Mouse (Mus musculus) urinary bladder, adult 2 months (tissue): ENCODE measurements at regions not wholly inside any gene's neighbourhood (a gene's known extent, or its start where the extent isn't known, plus 50 kb on each side); places are given as distances from the start of the nearest gene placed in this dataset.

ENCODE experiments used
- DNase-seq: peaks from one replicate; pipeline ENCODE4 v3.0.0; 2022; ENCODE audit warnings: low spot score

DNA sequence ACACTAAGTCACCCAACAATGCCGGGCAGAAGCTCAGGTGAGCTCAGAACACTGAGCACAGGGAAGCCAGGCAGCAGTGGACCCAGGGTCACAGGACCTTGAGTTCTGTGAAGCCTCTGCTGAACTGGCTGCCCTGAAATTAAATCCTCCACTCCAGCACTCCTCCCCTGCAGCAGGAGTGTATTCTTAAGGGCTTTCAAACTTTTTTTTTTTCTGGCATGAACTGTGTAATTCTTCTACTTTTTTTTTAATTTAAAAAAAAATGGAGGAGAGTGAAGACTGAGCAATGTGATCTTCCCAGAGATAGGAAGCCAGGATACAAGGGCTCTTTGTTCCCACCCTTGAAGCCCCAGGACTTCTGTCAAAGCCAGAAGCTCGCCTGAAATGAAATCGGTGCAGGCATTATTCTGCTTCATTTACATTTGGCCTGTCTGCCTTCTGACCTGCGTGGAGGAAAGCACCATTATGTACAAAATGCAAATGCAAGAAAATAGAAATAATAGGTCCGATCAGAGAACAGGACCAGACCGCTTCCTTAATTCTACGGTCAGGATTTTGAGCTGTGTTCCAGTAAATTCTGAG lies 331.3 kb upstream of the Mki67 start:
- DNase-seq, result no peak

DNA sequence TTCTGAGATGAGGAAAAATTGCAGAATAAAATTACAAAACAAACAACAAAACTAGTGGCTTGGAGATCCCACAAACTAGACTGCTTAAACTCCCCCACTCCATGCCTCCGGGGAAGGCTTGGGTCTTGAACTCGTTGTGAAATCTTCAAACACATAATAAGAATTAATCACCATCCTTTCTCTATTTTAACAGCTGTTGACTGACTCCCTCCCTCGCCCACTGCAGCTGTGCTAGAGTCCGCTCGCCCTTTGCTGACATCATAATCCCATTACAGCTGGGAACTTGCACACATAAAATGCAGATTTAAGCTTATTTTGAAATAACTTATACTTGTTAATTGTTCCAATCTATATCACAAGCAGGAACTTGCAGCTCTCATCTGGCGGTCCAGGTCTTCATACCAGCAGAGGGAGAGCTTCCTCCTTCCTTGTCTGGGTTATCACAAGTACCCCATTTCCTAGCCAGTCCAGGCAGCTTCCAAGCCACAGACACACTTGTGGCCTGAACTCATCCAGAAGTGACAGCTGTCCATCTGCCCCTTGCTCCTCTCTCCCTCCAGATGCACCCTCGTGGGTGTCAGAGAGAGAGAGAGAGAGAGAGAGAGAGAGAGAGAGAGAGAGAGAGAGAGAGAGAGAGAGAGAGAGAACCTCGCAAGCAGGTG lies 332.9 kb upstream of the Mki67 start:
- DNase-seq, result no peak

DNA sequence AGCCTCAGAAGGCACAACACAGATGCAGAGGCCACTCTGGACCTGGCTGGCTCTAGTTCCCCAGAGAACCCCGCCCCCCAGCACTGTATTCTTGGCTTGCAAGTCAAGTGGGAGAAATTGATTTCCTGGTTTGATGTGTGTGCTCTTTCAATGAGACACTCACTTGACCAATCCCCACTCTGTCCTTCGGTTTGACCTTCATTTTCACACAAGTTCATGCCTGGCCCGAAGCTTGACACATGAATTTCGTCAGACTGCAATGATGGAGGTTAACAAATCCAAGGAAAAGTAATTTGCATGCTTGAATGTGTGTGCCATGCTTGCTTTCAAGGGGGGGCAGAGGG lies 333.4 kb upstream of the Mki67 start:
- no peak for DNase-seq

DNA sequence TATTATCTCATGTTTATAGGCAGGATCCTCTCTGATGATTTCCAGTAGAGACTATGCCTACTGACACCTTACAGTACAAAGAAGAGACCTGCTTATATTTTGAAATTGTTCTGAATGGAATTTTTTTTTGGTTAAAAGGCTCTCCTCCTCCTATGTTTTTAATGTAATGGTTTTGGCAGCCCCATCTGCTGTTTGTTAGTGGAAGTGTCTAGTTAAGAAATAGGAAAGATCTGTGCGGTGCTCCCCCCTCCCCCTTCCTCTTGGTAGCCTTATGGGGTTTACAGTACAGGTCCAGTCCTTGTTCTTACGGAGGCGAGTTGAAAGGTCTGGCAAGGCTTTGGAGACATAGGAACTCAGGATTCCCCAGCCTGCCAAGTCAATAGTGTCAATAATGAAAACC lies 334.0 kb upstream of the Mki67 start:
- DNase-seq, result no peak

DNA sequence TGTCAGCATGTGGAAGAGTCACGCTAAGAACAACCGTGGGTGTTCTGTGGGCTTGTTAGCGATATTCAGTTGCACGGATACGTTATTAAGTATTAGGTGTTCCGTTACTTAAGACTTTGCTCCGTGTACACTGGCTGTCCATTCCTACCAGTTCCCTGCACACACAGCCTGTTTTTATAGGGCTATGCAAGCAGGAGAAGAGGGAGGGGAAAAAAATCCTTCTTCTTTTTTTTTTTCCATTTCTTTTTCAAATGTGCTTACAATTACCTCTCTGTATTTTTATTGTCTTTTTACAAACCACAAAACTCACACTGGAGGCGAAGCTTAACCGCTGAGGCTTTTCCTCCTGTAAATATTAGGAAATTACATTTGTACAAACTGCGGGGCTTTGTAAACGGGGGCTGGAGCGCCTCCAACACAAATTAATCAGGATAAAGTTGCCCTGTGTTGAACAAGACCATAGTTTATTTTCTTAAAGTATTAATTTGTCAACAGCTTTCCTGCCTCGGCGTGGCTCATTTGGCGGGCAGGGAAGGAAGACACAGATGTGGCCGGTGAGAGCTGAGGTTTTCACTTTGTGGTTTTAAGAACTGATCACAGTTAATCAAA lies 340.8 kb upstream of the Mki67 start:
- DNase-seq, result no peak

DNA sequence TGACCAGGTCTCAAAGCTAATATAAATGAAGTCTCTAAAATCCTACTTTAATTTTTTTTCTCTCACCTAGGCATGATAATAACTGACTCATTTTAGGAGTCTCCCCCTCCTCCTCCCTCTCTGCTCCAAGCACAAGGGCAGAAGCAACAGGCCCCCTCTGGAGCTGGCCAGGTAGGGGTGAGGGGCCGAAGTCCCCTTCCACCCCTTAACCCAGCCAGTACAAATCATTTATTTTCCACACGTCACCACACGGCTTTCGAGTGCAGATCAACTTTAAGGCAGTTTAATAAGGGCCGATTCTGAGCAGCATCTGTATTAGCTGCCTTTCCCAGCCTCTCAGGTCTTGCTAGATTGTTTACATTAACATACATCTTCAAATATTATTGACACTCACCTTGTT lies 342.2 kb upstream of the Mki67 start:
- DNase-seq, result no peak

DNA sequence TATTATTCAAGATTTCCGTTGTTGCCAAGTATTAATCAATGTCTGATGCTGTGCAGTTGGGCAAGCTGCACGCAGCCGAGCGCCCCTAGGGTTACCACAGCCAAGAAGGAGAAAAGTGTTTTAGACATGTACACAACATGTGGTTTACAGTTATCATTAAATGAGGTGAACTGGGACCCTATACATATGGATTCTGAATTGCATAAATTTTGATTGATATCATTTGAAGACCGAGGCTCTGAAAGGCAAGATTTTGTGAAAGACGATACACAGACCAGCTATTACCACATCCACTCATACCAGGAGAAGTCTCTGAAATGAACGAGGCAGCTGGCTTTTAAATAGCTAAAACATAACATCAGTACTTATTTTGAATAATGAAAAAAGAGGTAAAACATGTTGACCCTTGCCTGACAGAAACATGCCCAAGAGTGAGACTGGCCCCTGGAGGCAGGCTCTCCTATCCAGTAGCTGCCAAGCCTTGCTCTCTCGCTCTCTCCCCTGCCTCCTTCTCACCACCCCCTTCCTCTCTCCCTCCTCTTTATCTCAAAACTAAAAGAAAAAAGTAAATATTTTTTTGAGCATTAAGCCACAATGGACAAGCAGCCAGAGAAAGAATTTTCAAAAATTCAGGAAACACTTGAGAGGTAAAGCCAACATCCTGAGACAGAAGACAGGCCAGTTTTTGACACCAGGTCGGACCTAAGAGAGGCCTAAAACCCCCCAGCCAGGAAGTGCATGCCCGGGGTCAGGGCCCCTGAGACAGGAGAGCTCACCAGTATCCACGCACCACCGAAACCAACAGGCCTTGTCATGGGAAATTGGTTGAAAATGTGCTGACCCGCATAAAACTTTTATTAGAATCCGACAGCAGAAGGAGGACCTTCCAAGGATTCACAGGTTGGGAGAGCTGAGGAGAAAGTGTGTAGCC lies 342.9 kb upstream of the Mki67 start:
- DNase-seq, result no peak

DNA sequence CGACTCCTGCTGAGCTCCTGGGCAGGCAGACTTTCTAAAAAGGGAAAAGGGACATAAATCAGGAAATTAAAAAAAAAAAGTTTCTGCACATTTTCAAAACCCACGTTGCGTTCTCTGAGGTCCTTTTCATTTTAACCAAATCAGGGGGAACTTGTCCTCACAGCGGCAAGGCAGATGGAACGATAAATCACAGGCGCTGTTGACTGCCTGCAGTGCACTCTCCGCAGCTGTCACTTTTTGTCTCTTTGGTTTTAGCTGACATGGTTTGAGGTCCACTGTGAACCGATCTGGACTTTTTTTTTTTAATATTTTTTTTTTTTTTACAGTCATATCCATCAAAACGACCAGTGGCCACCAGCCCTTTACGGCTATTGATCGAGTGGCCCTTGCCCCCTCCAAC lies 343.7 kb upstream of the Mki67 start:
- no peak for DNase-seq

DNA sequence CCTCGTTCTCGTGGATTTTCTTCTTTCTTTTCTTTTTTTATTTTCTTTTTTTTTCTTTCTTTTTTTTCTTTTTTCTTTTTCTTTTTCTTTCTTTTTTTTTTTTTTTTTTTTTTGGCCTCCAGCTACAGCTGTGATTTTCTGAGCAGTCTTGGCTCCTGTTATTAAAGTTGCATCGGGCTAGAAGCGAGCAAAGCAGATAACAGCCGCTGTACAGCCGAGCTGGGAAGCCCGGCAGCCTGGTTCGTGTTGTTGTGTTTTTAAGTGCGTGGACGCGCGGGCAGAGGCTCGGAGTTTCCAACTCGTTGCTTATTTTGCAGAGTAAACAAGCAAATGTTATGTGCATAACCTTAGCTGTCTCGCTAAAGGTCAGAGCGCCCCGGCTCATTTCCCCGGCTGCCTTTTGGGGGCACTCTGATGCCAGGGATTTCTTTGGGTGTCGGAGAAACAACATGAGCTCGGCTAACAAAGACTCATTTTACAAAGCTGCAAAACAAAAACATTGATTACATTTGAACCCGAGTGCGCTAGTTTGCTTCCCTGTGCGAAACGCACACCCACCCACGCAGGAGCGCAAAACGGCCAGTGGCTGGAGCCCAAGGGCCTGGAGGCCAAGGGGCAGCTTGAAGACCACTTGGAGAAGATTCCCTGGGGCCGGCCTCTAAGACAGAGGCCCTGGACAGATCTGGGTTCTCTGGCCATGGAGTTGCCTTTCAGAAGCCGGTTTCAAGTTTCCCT lies 344.3 kb upstream of the Mki67 start:
- no peak for DNase-seq

DNA sequence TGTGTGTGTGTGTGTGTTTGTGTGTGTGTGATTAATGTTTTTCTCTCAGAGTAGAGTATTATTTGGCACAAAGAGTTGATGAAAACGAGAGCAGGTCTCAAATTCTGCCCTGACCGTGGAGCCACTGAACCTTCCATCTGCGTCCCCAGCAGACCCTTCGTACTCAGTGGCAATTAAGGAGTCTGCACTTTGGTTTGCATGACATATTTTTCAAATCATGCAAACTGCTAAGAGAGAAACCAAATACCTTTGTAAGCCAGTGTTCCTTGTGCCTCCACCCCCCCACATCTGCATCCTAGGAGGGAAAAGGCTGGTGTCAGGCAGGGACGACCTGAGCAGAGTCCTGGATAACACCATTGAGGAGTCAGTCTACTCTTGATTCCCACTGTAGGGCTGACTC lies 346.5 kb upstream of the Mki67 start:
- DNase-seq, result no peak

DNA sequence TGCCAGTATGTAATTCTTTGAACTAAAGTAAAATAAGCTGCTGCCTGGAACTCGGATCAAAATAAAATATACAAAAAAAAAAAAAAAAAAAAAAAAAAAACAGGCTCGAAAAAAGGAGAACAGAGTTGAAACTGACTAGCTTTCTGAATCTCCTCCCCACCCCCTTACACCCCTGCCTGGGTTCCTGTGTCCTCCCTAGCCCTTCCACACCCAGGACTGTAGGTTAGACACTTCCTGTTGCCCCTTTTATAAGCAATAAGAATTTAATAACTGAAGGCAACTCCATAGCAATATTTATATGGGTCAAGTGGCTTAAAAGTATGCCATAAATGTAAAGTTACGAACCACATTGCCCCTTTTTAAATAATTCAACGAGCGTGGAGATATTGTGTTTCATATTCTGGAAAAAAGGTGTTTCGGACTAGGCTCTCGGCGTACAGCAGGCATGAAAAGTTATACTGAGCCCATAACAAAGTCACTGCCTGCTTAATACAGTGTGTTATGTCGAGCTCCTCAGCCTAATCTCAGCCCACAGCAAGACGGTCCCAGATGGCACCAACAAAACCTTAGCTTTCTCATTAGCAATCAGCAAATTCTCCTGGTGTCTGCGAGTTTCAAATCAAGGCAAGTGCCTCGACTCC lies 349.0 kb upstream of the Mki67 start:
- DNase-seq, result no peak

DNA sequence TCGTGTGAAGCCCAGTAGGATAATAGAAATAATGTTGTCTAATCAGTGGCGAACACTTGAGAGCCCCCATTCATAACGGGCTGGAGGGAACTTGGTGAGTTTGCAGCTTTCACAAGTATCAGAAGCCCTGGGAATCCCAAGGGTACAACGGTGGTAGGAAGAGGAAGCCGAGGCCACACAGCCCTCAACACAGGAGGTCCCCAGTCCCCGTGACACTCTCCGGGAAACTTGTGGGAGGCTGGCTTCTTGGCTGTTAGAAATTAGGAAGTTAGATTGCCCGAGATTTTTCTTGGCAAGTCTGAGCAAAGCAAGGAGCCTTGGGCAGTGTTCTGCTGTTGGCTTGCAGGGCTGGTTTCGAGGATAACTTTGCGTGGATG lies 349.5 kb upstream of the Mki67 start:
- no peak for DNase-seq

DNA sequence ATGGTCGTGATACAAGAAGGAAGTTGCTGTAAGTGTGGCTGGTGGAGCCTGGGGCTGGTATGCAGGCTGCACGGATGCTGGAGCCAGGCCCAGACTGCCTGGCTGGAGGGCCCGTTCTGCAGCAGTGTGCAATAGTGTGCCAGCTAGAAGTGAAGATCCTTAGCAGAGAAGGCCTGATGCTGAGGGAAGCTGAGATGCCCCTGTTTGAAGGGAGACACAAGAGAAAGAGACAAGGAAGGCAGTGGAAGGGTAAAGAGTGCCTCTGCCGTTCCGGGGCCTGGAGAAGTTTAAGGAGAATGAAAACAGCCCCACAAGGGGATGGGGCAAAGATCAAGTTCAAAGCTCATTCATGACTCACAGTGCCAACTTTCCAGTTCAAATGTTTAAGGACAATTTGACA lies 354.7 kb upstream of the Mki67 start:
- no peak for DNase-seq

DNA sequence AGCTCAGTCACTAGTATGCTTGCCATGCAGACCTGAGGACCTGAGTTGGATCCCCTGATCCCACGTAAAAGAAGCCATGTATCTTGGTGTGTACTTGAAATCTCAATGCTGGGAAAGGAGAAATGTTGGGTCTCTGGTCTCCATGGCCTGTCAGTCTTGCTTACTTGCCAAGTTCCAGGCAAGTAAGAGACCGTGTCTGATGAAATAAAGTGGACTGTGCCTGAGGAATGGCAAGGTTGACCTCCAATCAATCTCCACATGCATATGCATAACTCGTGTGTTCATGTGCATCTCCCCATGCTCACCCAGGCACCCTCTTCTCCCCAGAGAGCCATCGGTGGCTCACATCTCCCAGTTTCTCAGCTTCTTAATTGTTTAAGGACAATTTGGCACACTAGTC lies 355.2 kb upstream of the Mki67 start:
- no peak for DNase-seq

DNA sequence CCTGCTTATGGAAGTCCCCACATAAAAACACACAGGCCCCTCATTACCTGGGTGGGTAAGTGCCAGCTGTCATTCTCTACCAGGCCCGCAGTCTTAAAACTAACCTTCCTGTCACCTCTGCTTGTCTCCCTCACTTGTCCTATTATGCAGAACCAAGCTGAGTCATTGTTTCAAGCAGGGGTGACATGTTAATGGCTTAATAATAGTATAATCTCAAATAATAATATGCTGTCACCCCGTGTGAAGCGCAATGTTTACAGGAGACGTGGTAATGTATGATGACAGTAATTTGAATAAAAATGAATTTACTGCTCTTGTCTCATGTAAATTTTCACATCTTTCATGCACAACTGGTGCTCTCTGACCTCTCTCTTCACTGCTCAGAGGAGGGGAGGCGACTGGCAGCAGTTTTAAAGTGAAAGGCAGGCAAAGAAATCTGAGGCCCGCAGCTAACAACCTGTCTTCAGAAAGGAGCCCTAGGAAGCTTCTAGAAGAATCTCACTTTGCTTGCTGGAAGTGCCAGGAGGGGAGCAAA lies 357.2 kb upstream of the Mki67 start:
- no peak for DNase-seq

DNA sequence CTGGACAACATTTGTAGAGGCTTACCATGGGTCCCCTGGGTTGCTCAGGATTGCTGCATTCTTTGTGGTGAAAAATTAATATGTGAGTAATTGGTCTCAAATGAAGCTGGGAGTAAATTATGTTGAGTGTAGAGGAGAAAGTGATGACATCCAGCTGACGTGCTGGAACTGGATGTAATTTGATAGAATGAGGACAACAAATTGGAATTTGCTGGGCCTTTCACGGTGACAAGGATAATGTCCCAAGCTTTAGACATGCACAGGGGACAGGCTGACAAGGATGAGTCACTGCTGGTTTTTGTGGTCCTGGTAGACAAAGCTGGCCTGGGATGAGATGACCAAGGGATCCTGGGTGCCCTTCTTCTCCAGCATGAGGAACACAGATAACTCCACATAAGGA lies 357.9 kb upstream of the Mki67 start:
- no peak for DNase-seq

DNA sequence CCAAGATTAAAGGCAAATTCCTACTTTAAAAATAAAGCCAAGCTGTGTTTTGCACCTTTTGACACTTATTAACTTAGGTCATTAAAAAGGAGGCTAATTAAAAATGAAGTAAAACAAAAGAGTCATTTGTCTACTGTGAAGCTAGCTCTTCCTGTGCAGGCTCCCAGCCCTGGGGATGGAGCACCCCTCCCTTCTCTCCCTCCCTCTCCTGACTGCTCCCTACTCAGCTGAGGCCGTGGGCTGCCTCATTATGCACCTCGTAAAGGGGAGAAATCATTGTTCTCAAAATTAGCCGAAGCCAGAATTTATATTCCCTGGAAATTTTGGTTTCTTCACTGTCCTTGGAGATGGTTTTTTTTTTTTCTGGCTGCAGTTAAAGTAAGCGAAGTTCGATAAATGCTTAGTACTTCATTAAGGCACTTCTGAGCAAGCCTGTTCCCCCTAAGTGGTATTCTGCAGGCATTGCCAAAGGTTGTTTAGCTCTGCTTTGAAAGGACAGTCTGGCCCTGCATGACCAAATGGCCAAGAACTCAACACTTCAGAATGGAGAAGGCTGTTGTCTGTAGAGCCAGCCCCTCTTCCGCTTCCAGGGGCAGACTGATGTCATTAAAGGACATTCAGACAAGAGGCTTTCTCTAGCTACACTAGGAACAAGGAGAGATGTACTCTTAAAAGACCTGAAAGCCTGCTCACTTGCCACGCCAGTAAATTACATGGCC lies 365.5 kb upstream of the Mki67 start:
- no peak for DNase-seq

DNA sequence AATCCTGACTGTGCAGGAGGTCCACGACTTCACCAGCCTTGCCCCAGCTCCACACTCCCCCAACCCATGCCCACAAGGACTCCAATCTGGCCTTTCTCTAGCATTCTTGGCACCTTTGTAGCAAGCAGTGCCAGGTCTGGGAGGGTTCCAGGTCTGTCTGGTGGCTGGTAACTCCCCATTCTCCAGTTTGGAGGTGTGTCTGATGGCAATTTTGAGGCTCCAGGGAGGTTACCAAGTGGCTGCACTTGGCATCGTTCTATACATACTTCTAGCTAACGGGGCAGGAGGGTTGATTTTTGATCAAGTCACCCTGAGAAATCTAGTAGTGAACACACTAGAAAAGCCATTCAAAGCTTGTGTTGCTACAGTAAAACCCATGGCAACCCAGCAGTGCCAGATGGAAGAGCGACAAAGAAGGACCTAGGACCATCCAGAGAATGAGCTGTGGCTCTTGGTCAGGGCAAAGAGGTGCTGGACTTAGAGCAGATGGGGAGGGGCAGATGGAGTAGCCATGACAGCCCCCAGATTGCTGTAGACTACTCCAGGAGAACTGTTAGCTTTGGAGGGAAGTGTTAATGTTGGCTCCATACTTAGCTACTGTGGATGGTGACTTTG lies 366.2 kb upstream of the Mki67 start:
- DNase-seq, result no peak

DNA sequence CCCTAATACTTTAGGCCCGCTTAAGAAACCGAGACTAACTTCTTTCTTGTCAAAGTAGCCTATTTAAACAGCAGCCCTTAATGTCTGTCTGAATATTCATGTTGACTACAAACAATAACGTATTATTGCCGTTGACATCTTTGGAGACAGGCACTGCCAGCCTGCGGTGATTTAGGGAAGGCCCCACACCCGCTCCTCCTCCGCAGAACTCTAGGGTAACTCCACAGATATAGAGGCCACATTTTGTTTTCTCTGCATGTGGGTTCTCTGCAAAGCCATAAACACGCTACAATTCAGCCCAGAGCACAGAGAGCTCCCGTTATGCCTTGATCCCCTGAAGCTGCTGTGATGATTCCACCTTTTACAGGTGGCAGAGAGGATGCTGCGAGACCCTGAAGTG lies 366.8 kb upstream of the Mki67 start:
- DNase-seq, result no peak
